Mouse (Mus musculus) embryo, embryonic 10 days (tissue): ENCODE measurements around the gene Ctxn1.
"Not testable (repeated sequence)": the region's sequence is repeated elsewhere in the genome, so short reads cannot be mapped to it uniquely, and the experiment has no call there.

Experiments
- DNase-seq: peaks from one replicate; pipeline ENCODE4 v3.0.0-alpha.2; 2015; ENCODE audit warnings: low spot score

Gene Ctxn1

DNA sequence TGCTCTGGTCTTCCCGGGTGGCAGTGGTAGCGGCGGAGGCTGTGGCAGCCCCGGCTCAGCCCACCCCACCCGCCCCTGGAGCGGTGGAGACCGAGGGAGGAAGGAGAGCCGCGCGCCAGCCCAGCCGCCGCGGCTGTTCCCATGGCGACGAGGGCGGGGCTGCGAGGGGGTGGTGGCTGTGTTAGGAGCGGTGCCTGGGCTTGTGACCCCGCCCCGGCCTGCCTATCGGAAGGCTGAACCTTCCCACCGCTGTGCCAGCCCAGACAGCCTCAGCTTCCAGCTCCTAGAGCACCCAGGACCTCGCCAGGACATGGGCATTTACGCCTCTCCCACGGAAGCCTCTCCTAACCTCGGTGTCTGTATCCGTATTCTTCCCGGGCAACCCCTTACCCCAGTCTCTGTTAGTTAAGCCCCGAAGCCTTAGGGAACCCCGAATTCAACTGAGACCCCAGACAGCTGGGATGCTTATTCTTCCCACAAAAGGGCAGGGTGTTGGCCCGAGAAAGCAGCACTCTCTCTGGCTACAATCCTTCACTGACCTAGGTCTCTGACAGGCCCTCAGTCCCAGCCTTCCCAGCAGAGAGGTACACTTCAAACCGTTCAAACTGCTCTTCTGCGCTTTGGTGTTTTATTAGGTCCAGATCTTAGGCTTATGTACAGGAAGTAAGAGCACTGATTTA lies at the start of gene Ctxn1:
Ctxn1 (minus strand) TSS at position 150 of the 680 bp plus-strand sequence.
- DNase-seq, result peak; percentile 92

- no peak for DNase-seq
These were observed 46.8 kb upstream of the Ctxn1 start for GRCm38 (mm10) chr8:4305838-4306237.

DNA sequence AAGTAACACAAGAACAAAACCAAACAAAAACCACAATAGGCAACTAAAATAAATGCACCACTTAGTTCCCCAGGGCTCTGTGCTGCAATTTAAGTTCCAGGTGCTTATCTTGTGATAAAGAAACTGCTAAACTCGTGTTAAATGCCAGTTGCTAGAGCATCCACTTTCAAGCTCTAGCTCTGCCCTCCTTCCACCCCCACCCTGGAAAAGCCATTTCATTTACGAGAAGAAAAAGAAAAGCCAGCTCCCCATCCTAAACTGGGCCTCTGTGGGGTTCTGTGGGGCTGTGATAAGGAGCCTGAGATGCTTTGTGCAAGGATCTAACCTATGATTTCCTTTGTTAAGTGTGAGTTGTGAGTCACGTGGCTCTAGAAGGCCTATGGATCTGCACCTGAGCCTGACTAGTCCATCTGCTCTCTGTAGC lies 45.1 kb upstream of the Ctxn1 start:
- no peak for DNase-seq

DNA sequence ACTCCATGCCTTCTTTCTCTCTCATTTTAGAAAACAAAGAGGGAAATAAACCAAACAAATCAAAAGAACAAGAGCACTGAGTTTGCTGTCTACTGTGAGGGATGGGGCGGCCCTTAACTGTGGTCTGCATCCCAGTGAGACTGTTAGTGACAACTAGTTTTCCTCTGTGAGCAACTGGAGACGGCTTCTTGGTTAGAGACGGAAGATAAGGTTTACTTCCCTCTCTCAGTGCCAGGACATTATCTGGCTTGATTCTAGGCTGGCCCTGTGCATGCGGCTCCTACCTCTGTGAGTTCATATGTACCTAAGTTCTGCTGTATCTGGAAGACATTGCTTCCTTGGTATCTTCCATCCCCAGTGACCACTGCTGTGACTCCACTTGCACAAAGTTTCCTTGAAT lies 38.7 kb upstream of the Ctxn1 start:
- DNase-seq, result no peak

- DNase-seq, result no peak
These were observed 33.7 kb upstream of the Ctxn1 start for GRCm38 (mm10) chr8:4292738-4293137.

DNA sequence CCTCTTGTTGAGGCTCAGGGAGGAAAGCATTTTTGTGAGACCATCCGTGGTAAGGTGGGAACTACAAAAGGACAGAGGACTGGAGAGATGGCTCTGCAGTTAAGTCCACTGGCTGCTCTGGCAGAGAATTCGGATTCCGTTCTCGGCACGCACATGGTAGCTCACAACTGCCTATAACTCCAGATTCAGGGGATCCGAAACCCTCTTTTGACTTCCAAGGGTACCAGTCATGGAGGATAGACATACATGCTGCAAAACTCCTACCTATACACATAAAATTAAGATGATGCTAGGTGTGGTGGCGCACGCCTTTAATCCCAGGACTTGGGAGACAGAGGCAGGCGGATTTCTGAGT lies 17.0 kb upstream of the Ctxn1 start:
- DNase-seq, result no peak

GRCm38 (mm10) chr8:4275275-4276110 lies 16.4 kb upstream of the Ctxn1 start, which contains the start of gene Timm44:
Gene Timm44 (minus strand): TSS chr8:4275913.
- DNase-seq, result peak; percentile 99

- DNase-seq, result no peak
These were observed 10.5 kb upstream of the Ctxn1 start for GRCm38 (mm10) chr8:4269609-4270008.

DNA sequence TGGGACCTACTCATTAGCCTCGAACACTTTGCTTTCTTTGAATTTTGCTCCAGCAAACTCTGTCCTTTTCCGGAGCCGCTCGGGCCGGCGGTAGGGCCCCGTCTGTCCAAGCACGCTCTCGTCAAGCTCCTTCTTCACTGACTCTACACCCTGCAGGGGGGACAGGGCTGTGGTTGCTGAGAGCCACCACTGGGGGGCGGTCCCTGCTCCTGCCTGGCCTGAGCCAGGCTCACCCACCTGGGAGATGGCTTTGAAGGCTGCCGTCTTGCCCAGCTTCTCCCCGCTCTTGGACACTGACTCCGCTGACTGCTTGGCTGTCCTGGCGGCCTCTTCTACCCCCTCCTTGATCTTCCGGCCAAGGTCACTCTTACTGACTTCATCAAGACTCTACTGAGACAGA lies 8.6 kb upstream of the Ctxn1 start:
- no peak for DNase-seq

DNA sequence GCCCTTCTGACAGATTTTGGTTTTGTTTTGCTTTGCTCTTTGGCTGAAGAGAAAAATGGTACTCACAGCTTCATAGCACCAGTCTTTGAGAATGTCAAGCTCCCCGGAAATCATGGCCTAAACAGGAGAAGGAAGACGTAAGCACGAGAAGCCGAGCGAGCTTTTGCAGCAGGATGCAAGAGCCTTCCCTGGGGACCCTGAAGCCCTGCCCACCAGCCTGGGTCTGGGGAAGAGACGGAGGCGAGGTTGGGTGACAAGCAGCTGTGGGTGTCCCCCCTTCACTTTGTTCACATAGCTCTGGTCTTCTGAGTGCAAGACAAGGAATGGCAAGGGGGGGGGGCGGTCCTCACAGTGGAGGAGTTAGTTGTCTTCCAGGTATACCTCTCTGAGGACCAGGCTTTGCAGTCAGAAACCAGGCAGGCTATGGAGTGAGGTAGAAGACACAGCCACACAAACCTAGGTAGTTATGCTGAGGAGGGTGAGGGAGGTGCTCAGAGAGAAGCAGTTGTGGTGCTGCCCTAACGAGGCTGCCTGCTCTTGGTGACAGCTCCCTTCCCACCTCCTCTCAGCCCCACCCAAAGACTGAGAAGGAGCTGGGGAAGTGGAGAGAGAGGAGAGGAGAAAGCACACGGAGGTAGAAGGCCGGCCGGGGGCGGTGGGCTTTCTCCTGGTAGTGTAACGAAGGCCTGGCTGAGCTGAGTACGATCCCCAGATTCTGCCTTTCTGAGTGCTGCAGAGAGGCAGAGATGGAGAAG lies 6.3 kb upstream of the Ctxn1 start:
- DNase-seq, result no peak

DNA sequence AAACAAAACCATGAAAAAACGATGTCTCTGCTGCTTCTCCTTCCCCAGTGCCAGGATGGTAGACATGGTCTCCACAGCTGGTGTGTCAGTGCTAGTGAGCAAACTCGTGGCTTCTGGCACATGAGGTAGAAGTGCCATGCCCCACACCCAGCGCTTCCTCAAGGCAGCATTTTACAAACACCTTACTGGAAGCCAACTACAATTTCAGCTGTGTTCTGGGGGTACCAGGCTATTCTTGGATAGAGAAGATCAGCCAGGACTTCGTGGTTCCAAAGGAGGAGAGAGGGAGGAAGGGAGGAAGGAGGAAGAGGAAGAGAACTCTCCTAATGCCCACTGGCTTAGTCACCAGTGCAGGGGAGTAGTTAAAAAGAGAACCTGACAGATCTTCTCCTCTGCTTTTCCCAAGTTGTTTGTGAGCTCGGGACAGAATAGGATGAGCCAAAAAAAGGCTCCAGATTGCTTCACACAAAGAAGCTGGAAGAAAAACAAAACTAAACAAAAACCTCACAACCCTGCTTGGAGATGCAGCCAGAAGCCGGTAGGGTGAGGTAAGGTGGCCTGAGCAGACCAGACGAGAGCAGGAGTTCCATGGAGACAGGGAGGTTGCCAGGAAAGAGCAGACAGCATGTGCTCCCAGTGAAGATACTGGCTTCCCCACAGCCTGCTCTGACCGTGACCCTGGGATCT lies 4.2 kb upstream of the Ctxn1 start:
- no peak for DNase-seq

DNA sequence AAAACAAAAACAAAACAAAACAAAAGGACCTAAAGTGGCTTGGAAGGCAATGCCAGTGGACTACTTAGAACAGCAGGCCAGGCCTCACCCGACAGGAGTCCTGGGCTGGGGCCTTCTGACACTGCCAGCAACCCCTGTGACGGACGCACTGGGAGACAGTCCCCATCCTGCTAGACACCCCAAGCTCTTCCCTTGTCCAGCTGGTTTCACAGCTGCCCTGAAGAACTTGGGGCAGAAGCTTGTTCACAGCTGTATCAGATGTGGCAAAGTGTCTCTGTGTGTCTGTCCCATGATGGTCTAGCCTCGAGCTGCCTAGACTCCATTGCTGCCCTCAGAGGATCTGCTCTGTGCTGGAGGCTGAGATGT lies 714 bp upstream of the Ctxn1 start:
- DNase-seq, result no peak

DNA sequence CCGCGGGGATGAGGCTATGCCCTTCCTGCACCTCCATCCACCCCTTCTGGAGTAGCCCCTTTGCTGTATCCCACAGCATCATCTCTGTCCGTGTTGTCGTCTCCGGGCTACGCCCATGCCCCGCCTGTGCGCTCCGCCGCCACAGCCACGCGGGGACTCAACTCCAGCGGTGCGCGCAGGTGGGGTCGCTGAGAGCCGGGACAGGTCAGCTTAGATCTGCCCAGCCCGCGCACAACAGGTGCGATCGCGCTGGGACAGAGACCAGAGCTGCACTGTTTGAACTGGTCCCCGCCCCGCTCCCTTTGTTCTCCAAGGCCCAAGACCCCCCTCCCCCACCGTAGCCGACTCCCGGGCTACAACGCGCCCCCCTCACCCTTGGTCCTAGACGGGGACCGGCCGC lies 396 bp downstream of the Ctxn1 start:
- DNase-seq, result peak; percentile 66

GRCm38 (mm10) chr8:4258233-4258632 lies 841 bp downstream of the Ctxn1 start:
- peak; percentile 91 for DNase-seq

GRCm38 (mm10) chr8:4257350-4257749 lies 1.7 kb downstream of the Ctxn1 start:
- DNase-seq, result no peak

DNA sequence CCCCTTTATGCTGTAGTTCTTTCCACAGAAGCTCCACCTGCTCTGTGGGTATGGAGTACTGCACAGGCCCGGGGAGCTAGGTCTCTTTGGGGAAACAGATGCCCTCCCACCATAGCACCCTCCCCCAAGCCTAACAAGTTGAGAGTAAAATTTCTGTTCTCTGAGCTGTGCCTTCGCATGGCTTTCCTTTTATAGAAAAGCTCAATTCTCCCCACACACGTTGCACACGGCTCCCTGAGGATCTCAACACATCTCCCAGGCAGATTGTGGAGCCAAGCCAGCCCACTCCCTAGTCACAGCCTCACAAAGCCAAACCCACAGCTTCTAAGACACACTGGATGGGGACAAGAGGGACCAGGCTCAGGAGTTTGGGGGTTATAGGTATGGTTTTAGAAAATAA lies 2.2 kb downstream of the Ctxn1 start:
- DNase-seq, result no peak

GRCm38 (mm10) chr8:4255471-4255870 lies 3.6 kb downstream of the Ctxn1 start:
- DNase-seq, result not testable (repeated sequence)

GRCm38 (mm10) chr8:4254001-4254400 lies 5.1 kb downstream of the Ctxn1 start:
- peak; percentile 34 for DNase-seq

DNA sequence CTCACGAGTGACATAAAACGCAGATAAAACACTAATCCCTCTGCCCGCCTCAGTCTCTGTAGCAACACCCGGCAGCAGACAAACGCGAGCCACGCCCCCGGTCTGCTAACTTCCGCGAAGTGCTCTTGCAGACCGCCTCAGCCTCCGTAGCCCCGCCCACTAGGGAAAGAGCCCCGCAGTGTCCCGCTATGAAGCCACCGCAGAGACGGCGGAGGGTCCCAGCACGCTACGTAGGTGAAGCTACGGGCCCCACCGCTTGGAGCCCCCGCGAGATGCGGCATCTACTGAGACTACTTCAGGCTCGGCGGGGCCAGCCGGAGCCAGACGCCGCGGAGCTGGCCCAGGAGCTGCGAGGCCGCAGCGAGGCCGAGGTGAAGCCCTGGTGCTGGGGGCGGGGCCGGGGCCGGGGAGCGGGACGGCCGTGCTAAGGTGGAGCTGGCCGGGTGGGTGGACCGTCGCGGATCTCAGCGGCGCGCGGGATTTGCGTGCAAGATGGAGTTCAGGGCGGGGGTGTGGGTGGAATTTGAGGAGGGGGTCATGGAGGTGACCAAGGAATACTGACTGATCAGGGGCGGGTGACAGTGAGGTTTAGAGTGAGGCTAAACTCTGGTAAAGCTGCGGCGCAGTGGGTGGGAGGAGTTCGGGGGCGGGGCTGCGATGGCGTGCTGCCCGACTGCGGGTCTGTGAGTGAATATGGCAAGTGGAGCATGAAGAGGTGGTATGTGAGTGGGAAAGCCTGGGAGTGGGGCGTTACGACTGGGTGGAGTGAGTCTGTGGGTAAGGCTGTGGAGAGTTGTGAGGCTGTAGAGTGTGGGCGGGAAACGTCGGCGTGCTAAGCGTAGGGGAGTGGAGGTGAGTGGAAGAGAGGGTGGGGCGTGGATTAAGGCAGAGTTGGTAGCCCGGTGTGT lies 5.9 kb downstream of the Ctxn1 start, which contains the start of gene Snapc2:
Snapc2 (plus strand) TSS at position 147 of the 908 bp plus-strand sequence.
- DNase-seq, result peak; percentile 97

- DNase-seq, result no peak
These were observed 6.8 kb downstream of the Ctxn1 start for GRCm38 (mm10) chr8:4252116-4252760.
